Mouse (Mus musculus) megakaryocyte, embryonic 14.5 days (primary cell): ENCODE measurements around the gene Slc6a20a. TPM values are rescaled to one million over a fixed set of nuclear protein-coding genes. Genes with fewer than 3 reads are reported as not detected.

Experiments
- H3K27me3 ChIP-seq: replicated peaks from 2 replicates; pipeline ENCODE3; 2012; ENCODE audit warnings: inconsistent platforms
- H3K36me3 ChIP-seq: replicated peaks from 2 replicates; pipeline ENCODE3; 2012; ENCODE audit warnings: low read length, inconsistent platforms, mixed read lengths
- H3K4me1 ChIP-seq: 2 replicates; pipeline ENCODE4 v1.6.1; 2012; ENCODE audit warnings: inconsistent platforms
- H3K4me3 ChIP-seq: replicated peaks from 2 replicates; pipeline ENCODE3; 2012; ENCODE audit warnings: moderate library complexity, mild to moderate bottlenecking, inconsistent platforms
- H3K9me3 ChIP-seq: 2 replicates; pipeline ENCODE4 v1.6.1; 2012; ENCODE audit warnings: inconsistent platforms
- FLI1 ChIP-seq: IDR thresholded peaks from 2 replicates; pipeline ENCODE4 v1.6.1; 2012; ENCODE audit warnings: low read length, inconsistent platforms, mixed read lengths
- GATA1 ChIP-seq: IDR thresholded peaks from 3 replicates; pipeline ENCODE4 v1.6.1; 2012; ENCODE audit warnings: mixed read lengths, low read length, inconsistent platforms, borderline replicate concordance
- polyA plus RNA-seq: library from polyadenylated mRNA; stranded (reverse); fragments of >175 nt; gene quantifications from 2 replicates; pipeline ENCODE4 v1.2.3, GENCODE M21; 2012; ENCODE audit warnings: low replicate concordance; ENCODE audit not compliant: insufficient read depth

The Slc6a20a gene
- polyA plus RNA-seq, result 0.06 TPM in 1 of 2 replicates, not detected in the other

DNA sequence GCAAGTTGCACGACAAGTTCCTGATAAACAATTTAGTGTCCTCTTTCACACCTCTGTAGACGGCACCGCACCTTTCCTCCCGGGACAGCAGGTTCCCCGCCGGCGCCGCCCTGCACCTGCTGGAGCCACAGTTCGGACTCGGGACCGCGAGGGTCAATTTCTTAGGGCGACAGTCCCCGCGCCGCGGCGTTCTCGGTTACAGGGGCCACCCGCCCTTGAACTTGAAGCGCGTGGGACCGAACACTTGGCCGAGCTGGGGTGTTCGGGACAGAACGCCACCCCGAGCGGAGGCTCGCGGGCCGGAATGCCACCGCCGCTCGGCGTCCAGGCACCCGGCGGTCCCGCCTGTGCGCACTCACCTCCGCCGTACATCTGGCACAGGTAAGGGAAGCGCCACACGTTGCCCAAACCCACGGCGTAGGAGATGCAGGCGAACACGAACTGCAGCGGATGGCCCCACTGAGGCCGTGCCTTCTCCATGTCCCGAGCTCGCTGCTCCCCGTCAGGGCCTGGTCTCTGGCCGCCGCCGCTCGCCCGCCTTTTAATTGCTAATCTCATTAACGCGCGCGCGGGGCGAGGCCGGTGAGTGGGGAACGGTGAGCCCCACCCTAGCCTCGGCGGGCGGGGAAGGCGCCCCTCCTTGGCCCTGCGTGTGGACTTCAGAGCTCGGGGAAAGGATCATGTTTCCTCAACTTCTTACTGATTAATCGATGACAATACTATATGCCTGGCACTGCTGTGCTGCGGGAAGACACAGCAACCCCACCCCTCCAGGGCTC lies at the start of gene Slc6a20a, which contains the start of gene Ccr9:
Slc6a20a (minus strand) TSS at position 559 of the 779 bp plus-strand sequence.
Ccr9 (plus strand) TSS at position 113 of the 779 bp plus-strand sequence.
- Histone ChIP-seq H3K4me3 (peak within 1 kb of the TSS; percentile 91), H3K9me3 (no peaks in the 10 kb centered on the region), H3K36me3 (no peaks in the 10 kb centered on the region), H3K27me3 (peaks cover 93% of the 10 kb centered on the region), H3K4me1 (peaks cover 12% of the 10 kb centered on the region)
- no peak for TF ChIP-seq GATA1
- TF ChIP-seq FLI1, result no peak

DNA sequence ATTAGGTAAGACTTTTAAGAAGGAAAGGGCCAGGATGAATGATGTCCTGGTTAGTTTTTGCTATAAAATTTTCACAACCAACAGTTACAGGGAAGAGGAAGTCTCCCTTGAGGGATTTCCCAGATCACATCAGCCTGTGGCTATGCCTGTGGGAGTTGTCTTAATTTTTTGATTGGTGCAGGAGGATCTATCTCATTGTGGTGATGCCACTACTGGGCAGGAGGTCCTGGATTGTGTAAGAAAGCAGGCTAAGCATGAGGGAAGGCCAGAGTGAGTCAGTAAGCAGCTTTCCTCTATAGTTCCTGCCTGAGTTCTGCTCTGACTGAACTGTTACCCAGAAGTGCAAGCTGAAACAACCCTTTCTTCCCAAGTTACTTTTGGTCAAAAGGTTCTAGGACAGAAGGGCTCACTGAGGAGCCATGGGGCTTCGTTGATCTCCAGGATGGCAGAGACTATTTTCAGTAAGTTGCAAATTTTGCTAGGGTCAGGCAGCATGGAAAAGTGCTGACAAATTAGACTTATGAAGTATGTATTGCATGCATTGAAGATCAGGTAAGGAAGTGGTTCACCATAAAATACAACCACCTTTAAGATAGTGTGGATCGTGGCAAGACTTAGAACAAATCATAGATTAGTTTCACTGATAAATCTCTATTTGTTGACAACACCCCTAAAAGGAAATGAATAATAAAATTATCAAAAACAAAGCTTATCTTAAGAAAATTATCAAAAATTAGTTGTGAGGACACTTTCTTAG lies 44.2 kb upstream of the Slc6a20a start:
- Histone ChIP-seq H3K36me3 (no peaks in the 10 kb centered on the region), H3K4me1 (peaks cover 6% of the 10 kb centered on the region), H3K4me3 (no peak overlapping the region), H3K27me3 (peaks cover 5% of the 10 kb centered on the region), H3K9me3 (no peaks in the 10 kb centered on the region)
- no peak for TF ChIP-seq GATA1
- no peak for TF ChIP-seq FLI1

DNA sequence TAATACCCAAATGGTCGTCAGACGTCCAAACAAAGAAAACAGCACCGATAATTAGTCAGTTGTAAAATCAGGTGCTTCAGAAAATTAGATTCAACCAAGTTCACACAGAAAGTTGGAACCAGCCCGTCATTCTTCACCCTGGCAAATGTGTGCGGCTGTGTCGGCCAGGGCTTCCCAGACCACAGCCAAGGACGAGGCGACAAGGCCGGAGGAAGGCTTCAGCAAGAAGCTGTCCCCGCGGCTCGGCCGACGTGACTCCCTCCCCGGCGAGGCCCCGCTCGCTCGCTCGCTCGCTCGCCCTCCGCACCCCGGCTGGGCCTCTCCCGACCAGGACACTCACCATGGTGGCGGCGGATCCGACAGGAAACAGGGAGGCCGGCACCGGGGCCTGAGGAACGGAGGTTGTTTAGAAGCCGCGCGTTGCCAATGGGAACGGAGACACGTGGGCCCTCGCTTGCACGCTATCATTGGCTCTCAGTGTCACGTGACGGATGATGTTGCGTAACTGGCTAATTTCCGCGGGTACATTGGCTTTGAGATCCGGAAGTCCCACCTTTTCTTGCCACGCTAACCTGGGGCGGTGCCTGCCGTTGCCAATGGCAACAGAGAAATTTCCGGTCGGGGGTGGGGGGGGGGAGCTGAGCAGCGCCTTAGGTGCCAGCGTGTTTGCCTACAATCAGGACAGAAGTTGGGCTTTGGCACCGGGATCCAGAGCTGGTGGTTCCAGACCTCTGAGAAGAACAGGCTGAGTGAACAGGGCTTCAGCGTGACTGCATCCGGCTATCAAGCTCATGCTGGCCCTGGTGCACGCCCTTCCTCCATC lies 38.7 kb upstream of the Slc6a20a start, which contains the start of gene Lztfl1:
Lztfl1 (minus strand) TSS at position 512 of the 823 bp plus-strand sequence.
- Histone ChIP-seq H3K4me1 (peaks cover 8% of the 10 kb centered on the region), H3K4me3 (peak within 1 kb of the TSS; percentile 97), H3K27me3 (peaks cover 4% of the 10 kb centered on the region), H3K9me3 (no peaks in the 10 kb centered on the region), H3K36me3 (no peaks in the 10 kb centered on the region)
- TF ChIP-seq FLI1 (peak; percentile 39; the same call in 1 of the 2 replicates), GATA1 (no peak)

DNA sequence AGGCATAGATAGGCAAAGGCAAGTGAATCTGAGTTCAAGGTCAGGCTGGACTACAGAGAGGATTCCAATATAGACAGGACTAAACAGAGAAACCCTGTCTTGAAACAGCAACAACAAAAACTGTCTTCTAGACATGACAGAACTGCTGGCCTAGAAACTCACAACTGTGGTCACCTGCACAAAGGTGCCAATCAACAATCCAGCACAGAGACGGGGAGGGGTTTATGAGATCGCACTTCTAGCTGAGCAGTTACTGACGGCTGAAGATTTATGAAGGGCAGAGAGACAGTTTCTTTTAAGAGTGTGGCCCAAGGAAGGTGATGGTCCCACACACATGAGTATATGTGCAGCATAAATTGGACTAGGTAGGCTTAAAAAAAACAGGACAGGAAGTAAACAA lies 37.6 kb upstream of the Slc6a20a start:
- peaks cover 8% of the 10 kb centered on the region for H3K4me1 ChIP-seq
- TF ChIP-seq GATA1 (no peak), FLI1 (no peak)
- H3K4me3 ChIP-seq, result peak overlapping the region; percentile 97

DNA sequence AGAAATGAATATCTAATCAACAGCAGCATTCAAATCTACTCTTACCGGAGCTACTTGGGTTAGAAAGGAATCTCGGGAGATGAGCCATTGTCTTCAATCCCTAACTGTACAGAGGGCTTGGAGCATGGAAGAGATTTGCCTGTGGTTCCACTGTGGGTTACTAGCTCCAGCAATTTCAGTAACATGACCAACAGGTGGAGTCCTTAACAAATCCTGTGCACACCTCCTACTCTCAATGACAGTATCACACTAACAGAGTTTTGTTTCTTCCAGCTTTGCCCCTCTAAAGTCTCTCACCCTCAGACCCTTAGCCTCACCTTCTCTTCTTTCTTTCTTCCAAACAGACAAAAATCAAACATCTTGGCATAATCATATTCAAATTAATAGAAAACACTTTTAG lies 34.4 kb upstream of the Slc6a20a start:
- TF ChIP-seq FLI1, result no peak
- TF ChIP-seq GATA1, result no peak
- peaks cover 39% of the 10 kb centered on the region for H3K36me3 ChIP-seq
- peaks cover 8% of the 10 kb centered on the region for H3K4me1 ChIP-seq
- H3K9me3 ChIP-seq, result no peaks in the 10 kb centered on the region
- H3K27me3 ChIP-seq, result no peaks in the 10 kb centered on the region
- no peak overlapping the region for H3K4me3 ChIP-seq

More for the DNA sequence above, 37.6 kb upstream of the Slc6a20a start:
- Histone ChIP-seq H3K9me3 (no peaks in the 10 kb centered on the region), H3K36me3 (peaks cover 10% of the 10 kb centered on the region), H3K27me3 (peaks cover 4% of the 10 kb centered on the region)

DNA sequence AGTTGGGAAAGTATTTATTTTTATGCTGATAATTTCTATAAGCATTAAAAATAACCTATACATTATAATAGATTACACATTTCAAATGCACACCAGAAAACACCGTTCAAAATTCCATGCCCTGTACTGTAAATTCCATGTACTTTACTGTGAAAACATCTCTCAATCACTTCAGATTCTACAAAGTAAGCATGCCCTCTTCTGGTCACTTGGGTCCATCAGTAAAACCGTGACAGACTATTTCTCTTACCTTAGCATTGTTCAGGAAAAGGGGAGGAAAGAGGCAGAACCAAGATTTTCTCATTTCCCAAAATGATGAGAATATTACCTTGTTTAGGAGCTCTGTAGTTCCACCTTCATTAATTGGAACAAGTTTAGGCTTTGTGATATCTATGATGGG lies 30.5 kb upstream of the Slc6a20a start:
- H3K9me3 ChIP-seq, result no peaks in the 10 kb centered on the region
- H3K27me3 ChIP-seq, result no peaks in the 10 kb centered on the region
- H3K4me3 ChIP-seq, result no peak overlapping the region
- no peak for TF ChIP-seq FLI1
- no peak for TF ChIP-seq GATA1
- H3K36me3 ChIP-seq, result peaks cover 64% of the 10 kb centered on the region
- H3K4me1 ChIP-seq, result no peaks in the 10 kb centered on the region

DNA sequence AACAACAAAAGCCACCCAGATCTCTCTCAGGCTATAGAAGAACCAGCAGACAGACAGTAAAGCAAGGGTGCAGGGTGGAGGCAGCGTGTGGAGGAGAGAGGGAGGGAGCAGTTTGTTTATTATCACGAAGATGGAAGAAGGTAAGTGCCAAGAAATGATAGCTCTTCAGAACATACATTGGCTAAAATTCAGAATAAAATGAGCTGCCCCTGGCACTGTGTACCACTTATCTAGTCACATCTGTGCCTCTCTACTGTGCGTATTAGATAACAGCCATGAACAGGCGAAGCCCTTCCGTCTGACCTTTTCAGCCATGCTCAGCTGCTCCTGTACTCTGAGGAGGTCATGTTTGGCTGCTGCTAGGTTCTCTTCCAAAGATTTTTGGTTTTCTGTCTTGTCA lies 23.1 kb upstream of the Slc6a20a start:
- Histone ChIP-seq H3K27me3 (no peaks in the 10 kb centered on the region), H3K36me3 (peaks cover 59% of the 10 kb centered on the region), H3K4me1 (no peaks in the 10 kb centered on the region), H3K9me3 (no peaks in the 10 kb centered on the region), H3K4me3 (no peak overlapping the region)
- TF ChIP-seq FLI1, result no peak
- no peak for TF ChIP-seq GATA1

DNA sequence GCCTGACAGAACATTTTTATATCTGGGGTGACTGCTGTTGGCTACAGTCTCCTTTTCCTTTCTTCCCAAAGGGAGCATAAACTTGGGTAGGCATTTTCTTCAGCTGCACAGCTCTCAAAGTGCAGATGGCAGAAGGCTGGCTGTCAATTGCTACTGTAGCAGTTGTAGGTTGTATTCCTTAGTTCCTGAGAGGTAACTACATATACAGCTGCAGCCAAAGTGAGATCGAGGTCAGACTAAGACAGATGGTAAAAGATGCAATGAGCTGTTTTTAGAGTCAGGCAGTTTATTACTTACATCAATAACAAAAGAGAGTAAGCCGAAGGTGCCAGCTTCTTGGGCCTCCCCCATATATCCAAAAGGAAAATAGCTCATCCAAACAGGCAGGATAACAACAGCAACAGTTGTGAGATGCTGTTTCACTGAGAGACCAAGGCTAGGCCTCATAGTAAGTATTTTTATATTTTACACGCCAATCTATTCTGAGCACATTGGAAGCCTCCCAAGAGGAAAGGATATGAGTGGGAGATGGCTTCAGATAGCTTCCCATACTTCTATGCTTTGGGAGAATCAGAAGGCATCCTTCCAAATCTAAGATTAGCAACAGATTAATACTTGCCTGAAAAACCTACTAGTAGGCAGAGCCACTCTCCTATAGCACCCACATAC lies 17.1 kb upstream of the Slc6a20a start:
- TF ChIP-seq FLI1, result no peak
- TF ChIP-seq GATA1, result no peak
- peaks cover 2% of the 10 kb centered on the region for H3K27me3 ChIP-seq

DNA sequence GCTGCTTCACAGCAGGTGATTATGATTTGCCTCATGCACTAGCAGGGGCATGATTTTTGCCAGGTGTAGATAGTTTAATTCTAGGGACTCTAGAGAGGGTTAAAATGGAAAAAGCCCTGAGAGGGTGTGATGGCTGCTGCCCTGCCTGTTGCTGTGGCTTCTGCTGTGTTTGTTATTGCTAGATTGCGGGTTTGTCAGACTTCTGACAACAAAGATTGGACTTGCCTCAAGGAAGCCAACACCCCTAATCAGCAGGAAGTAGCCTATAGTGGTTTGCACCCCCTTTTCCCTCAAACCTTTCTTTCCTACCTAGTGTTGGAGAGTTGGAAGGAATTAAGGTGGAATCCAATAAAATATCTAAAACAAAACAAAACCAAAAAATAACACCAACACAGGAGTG lies 9.5 kb upstream of the Slc6a20a start:
- Histone ChIP-seq H3K4me1 (peaks cover 17% of the 10 kb centered on the region), H3K4me3 (no peak overlapping the region), H3K9me3 (no peaks in the 10 kb centered on the region), H3K27me3 (peaks cover 13% of the 10 kb centered on the region), H3K36me3 (peaks cover 9% of the 10 kb centered on the region)
- TF ChIP-seq GATA1, result no peak
- TF ChIP-seq FLI1, result no peak

More for the DNA sequence above, 17.1 kb upstream of the Slc6a20a start:
- peaks cover 8% of the 10 kb centered on the region; the same call in 1 of the 2 replicates for H3K4me1 ChIP-seq
- no peak overlapping the region for H3K4me3 ChIP-seq
- no peaks in the 10 kb centered on the region for H3K9me3 ChIP-seq
- peaks cover 36% of the 10 kb centered on the region for H3K36me3 ChIP-seq
